Mouse (Mus musculus) Patski (cell line): ENCODE results near the gene Best3. TPM values are rescaled to one million over a fixed set of nuclear protein-coding genes. Genes with fewer than 3 reads are reported as not detected.
A peak's percentile ranks its signal among the peaks of the same experiment; 100 is the strongest.

Experiments used
- ATAC-seq: fragments of 100-300 bp; one replicate; pipeline ENCODE4 v1.8.0; 2021
- CTCF ChIA-PET: fragments of 350-600 bp; sonication (Branson Sonifier 250); formaldehyde crosslinking; loops from one replicate; lab custom pipeline; 2022; ENCODE audit warnings: inconsistent platforms; lab: Charles Lee
- POLR2A ChIA-PET: fragments of 350-600 bp; sonication (Branson Sonifier 250); formaldehyde crosslinking; loops from one replicate; lab custom pipeline; 2022; ENCODE audit warnings: antibody characterized with exemption, inconsistent platforms; lab: Charles Lee
- DNase-seq: peaks from one replicate; pipeline ENCODE4 v3.0.0-alpha.2; 2011; ENCODE audit warnings: low read depth, low spot score
- H3K27me3 ChIP-seq: fragments of 371-371 bp; one replicate; pipeline ENCODE4 v1.5.1; 2021
- CTCF ChIP-seq: fragments of 100-300 bp; IDR thresholded peaks from one replicate; pipeline ENCODE4 v1.5.1; 2021
- in situ Hi-C: fragments of 300-500 bp; cut with MboI; formaldehyde crosslinking; loops from 3 replicates; pipeline ENCODE4 v1.11.1; 2018; ENCODE audit warnings: low pct_unique_long_range_greater_than_20kb, mixed read lengths
- polyA plus RNA-seq: library from polyadenylated mRNA; unstranded; gene quantifications from one replicate; pipeline ENCODE4 v1.2.3, GENCODE M21; 2021

The Best3 gene
- polyA plus RNA-seq, 1 experiment from 2014 or later, result not detected

DNA sequence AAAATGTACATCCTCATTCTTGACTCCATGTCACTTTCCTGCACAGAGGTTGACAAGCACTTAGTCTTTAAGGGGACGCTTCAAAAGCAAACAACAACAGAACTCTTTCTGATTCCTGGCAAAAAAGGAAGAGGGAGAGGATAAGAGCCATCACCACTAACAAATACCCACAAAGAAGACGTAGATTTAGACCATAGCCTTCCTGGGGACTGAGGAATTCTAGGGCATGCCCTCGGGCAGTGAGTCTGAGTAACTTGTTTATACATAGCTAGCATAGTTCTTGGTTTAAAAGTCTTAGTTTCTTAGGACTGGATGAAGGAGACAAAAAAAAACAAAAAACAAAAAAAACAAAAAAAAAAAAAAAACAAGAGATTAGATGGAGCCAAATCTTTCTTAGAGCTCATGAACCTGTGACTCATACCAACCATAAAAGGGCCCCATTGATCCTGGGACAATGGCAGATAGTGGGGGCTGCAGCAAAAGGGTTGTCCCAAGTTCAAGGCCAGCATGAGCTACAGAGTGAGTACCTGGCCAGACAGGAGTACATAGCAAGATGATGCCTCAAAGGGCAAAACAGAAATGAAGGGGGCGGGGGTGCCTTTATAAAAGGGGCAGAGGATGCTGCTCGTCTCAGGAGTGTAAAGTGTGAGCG lies 9.6 kb downstream of the Best3 start:
- POLR2A ChIA-PET, result interaction anchor here (0.7 to 1.2 kb wide), 3 partner anchors 36 to 148 kb away, joined by 3 to 9 read pairs (median 8); no protein-coding TSS in a partner anchor
- CTCF ChIA-PET, result interaction anchor here (0.6 to 2.0 kb wide), 8 partner anchors 33 to 101 kb away, joined by 3 to 11 read pairs (median 4); partner anchors contain the start of gene Rab3ip
- ATAC-seq (peak; percentile 93), DNase-seq (peak; percentile 75)
- no peak for TF ChIP-seq CTCF
- no peaks in the 10 kb centered on the region for H3K27me3 ChIP-seq
- in situ Hi-C loops, result no loop called here

DNA sequence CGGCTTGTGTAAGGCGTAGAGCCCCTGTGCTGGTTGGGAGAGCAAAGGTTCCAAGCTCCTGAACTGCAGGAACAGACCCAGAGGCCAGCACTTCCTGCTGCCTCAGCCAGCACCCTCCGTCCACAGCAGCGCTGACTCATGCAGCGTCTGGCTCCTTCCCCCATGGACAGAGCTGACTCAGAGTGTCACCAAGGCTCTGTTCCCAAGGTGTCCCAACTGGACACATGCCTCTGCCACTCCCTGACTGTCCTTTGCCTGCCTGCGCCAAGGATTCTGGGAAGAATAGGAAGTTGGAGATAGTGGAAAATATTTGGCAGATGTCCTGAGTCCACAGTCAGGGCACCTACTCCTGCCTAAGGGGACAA lies 10.1 kb downstream of the Best3 start:
- CTCF ChIA-PET, result interaction anchor here (0.6 to 2.0 kb wide), 10 partner anchors 18 to 101 kb away, joined by 3 to 11 read pairs (median 3); partner anchors contain the start of gene Rab3ip
- H3K27me3 ChIP-seq, result no peaks in the 10 kb centered on the region
- ATAC-seq (peak; percentile 84), DNase-seq (peak; percentile 61)
- in situ Hi-C loops, result no loop called here
- POLR2A ChIA-PET, result interaction anchor here (0.7 to 1.2 kb wide), 3 partner anchors 37 to 148 kb away, joined by 3 to 9 read pairs (median 8); no protein-coding TSS in a partner anchor
- no peak for TF ChIP-seq CTCF

DNA sequence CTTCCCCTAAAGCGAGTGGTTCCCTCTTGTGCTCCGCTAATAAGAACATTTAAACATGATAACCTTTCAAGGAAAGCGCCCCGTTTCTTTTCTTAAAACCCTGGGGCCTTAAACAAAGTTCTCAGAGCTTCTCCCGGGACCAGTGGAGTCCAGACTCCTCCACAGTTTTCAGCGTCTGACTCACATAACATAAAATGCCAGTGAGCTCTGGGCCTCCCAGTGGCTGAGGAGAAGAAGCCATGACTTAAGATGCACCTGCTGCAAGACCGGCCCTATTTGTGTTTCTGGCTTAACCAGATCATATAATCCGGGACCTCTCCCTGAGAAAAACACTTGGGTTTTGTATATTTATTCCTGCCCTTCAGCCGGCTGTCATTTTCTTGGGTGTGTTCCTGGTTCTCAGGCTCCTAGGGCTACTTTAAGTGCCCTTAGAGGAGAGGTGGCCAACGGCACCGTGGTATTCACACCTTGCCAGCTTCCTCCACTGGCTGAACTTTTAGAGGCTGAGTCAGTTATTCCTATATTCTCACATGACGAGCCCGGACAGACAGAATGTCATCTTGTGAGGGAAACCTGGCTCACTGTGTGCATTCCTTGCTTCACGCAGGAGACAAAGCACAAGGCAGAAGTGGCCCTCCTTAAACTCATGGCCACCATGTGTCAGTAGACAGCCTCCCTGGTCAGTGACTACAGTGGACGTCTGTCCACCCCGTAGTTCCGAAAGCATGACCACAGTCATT lies 12.8 kb downstream of the Best3 start:
- TF ChIP-seq CTCF, result no peak
- POLR2A ChIA-PET, result interaction anchor here (0.6 to 0.7 kb wide), 2 partner anchors 11 to 53 kb away, joined by 3 read pairs; no protein-coding TSS in a partner anchor
- CTCF ChIA-PET, result interaction anchor here (1.6 kb wide), 1 partner anchor 55 kb away, joined by 3 read pairs; no protein-coding TSS in a partner anchor
- no peak for DNase-seq
- in situ Hi-C loops, result no loop called here
- H3K27me3 ChIP-seq, result no peaks in the 10 kb centered on the region
- no peak for ATAC-seq

DNA sequence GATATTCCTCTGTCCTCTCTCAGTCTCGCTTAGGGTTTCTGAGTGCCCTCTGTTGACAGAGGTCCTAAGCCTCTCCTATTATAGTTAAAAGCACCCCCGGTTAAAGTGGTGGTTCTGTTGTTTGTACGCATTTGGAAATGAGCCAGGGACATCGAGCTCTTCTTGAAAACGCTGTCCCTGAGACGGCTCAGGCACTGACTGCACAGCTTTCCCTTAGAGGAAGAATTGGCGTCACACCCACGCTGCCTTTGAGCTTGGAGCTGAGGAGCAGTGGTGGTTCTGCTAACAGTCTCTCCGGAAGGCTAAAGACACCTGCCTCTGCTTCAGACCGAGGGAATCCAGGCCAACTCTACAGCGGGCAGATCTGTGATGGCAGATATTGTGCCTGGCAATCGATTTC lies 14.9 kb downstream of the Best3 start:
- ATAC-seq, result no peak
- in situ Hi-C loops, result no loop called here
- no peak for TF ChIP-seq CTCF
- ChIA-PET CTCF (no interaction called here), POLR2A (interaction anchor here (1.0 kb wide), 1 partner anchor 12 kb away, joined by 3 read pairs; no protein-coding TSS in a partner anchor)
- no peaks in the 10 kb centered on the region for H3K27me3 ChIP-seq
- DNase-seq, result no peak

DNA sequence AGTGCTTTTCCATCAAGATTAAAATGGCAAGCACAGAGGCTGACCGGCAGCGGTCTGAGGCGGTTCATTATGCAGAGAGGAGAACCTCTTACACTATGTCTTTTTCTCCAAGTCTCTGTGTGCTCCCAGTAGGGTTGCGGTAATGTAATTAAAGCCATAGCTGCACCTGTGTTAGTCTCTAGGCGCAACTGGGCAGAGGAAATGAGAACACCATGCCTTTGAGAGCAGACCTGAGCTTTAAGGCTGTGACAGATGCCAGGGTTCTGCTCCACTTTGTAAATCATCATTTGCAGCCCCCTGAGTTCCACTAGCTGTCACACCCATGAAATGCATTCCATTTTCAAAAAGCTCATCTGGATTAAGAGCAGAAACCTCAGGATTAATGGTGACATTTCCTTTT lies 18.6 kb downstream of the Best3 start:
- TF ChIP-seq CTCF, result no peak

DNA sequence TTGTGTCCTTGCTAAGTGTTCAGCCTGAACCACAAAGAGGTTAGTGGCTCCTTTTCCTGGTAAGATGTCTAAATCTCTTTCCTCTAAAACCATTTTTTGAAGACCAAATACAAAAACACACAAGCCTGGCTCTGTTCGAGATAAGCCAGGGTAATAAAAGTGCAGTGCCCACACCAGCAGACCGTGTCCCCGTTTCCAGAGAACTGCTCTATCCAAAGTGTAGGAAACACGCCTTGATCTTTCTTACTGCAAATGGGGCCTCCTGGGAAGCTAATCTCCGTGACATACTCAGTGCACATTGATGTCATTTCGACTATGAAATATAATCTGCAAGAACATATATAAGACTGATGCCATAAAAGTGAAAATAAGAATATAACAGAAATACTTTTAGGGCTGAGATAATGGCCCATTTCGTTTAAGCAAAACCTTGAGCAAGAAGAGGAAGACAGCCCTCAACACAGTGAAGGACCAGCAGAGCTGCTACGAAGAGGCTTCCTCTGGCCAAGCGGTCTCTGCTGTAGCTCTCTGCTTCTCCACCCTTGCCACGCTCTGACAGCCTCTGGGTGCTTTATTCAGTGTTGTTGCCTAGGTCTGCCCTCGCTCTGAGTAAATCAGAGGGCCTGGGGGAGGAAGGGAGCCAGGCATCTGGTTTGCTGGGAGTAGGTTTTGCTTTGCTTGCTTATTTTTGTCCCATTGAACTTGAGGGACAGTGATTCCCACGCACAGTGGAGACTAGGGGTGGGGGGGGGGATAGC lies 19.8 kb downstream of the Best3 start:
- in situ Hi-C loops, result no loop called here
- DNase-seq, result no peak
- H3K27me3 ChIP-seq, result no peaks in the 10 kb centered on the region
- TF ChIP-seq CTCF, result no peak
- POLR2A ChIA-PET, result interaction anchor here (1.2 kb wide), 1 partner anchor 57 kb away, joined by 3 read pairs; no protein-coding TSS in a partner anchor
- no peak for ATAC-seq
- CTCF ChIA-PET, result interaction anchor here (0.9 kb wide), 1 partner anchor 210 kb away, joined by 3 read pairs; no protein-coding TSS in a partner anchor

More for the DNA sequence above, 18.6 kb downstream of the Best3 start:
- in situ Hi-C loops, result no loop called here
- POLR2A ChIA-PET, result interaction anchor here (1.2 kb wide), 1 partner anchor 56 kb away, joined by 3 read pairs; no protein-coding TSS in a partner anchor
- DNase-seq (no peak), ATAC-seq (no peak)
- no peaks in the 10 kb centered on the region for H3K27me3 ChIP-seq
- CTCF ChIA-PET, result no interaction called here

DNA sequence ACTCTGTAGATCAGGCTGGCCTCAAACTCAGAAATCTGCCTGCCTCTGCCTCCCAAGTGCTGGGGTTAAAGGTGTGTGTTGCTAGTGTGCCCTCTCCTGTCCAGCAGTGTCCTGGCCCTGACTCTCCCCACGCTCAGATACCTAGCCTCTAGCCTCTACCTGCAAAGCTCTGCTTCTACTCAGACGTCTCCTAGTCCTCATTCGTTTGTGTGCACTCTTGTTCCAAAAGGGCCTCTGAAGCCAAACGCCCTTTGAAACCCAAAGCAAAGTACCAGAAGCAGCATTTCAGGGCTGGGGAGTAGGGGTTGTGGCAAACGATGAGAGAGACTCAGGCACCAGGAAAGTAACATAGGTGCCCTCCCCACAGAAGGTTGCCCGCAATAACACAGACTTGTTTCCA lies 23.6 kb downstream of the Best3 start:
- TF ChIP-seq CTCF, result no peak
- in situ Hi-C loops, result no loop called here
- ATAC-seq (no peak), DNase-seq (no peak)
- H3K27me3 ChIP-seq, result no peaks in the 10 kb centered on the region
- ChIA-PET POLR2A (no interaction called here), CTCF (no interaction called here)

DNA sequence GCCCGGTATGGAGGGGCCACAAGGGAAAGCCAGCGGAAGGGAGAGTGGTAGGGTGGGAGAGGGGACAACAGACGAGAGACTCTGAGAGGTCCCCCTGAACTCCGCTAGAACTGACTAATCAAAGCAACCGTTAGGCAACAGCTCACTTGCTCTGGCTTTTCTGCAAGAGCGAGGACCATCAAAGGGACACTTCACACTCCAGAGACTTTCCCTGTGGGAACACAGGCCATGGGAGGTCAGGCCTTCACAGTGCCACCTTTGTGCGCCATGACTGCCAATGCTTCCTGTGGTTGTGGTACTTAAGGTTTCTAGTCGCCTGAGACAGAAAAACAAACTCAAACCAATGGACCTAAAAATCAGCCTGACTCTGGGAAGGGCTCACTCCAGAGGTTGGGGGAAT lies 24.9 kb downstream of the Best3 start:
- TF ChIP-seq CTCF, result no peak
- POLR2A ChIA-PET, result no interaction called here
- DNase-seq, result peak; percentile 55
- in situ Hi-C loops, result no loop called here
- CTCF ChIA-PET, result no interaction called here
- no peak for ATAC-seq
- no peaks in the 10 kb centered on the region for H3K27me3 ChIP-seq

DNA sequence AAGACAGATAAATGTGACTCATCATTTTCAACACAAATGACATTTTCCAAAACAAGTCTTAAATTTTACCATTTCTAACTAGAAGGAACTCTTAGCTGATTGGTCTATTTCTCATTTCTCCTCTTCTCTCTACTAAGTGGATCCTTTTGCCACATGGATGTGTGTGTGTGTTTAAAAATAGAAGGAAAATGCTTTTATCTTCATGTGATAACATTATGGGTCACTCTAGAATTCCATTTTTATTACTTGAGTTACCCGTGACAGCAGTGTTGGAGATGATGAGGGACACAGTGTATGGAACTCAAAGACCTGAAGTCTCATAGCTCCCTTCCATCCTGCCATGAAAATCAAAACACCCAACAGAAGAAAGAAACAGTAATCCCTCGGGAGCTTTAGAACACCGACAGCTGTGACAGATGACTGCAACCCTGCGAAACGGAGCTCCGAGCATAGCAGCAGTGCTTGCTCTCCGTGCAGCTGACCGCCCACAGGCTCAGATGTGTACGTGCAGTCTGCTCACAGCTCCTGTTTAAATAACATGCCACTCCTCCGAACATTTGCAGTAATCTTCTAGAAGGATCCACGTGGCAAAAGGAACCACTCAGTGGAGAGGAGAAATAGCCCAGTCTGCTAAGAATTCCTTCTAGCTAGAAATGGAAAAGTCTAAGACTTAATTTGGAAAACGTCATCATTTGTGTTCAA lies 27.7 kb downstream of the Best3 start:
- in situ Hi-C loops, result no loop called here
- POLR2A ChIA-PET, result no interaction called here
- TF ChIP-seq CTCF, result no peak
- CTCF ChIA-PET, result interaction anchor here (0.8 to 1.3 kb wide), 3 partner anchors 10 to 63 kb away, joined by 3 to 4 read pairs (median 4); partner anchors contain the start of gene Rab3ip
- H3K27me3 ChIP-seq, result no peaks in the 10 kb centered on the region
- ATAC-seq, result no peak
- no peak for DNase-seq
